Mouse (Mus musculus) c-Kit-positive CD71-positive TER-119-positive erythroid progenitor cells, embryonic 14.5 days (primary cell): ENCODE data around the gene Dbr1.
A peak's percentile ranks its signal among the peaks of the same experiment; 100 is the strongest.
"Not testable (repeated sequence)": the region's sequence is repeated elsewhere in the genome, so short reads cannot be mapped to it uniquely, and the experiment has no call there.

Experiments
- DNase-seq: peaks from one replicate; pipeline ENCODE4 v3.0.0-alpha.2; 2013; ENCODE audit warnings: low spot score

The Dbr1 gene

GRCm38 (mm10) chr9:99575677-99576480, at the start of gene Dbr1:
Gene Dbr1 (plus strand): TSS chr9:99575799.
- DNase-seq: peak; percentile 91

- no peak for DNase-seq
Measured at GRCm38 (mm10) chr9:99531865-99532264, 43.7 kb upstream of the Dbr1 start.

GRCm38 (mm10) chr9:99546259-99546658, 29.3 kb upstream of the Dbr1 start:
- DNase-seq: no peak

DNA sequence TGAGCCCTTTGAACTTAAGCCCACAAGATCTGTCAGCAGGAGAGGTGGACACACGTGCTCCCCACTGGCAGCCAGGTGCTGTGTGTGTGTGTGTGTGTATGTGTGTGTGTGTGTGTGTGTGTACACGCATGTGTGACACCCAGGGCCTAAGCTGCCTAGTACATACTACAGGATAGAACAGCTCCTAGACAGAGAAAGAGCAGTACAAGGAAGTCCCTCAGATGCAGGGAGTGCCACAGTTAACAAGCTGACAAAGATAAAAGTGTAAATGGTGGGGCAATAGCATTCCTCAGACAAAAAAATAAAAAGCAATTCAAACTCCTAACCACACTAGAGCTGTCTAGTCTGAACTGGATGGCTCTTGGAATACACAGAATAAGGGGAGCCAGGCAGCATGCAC, 23.5 kb upstream of the Dbr1 start:
- DNase-seq: no peak

DNA sequence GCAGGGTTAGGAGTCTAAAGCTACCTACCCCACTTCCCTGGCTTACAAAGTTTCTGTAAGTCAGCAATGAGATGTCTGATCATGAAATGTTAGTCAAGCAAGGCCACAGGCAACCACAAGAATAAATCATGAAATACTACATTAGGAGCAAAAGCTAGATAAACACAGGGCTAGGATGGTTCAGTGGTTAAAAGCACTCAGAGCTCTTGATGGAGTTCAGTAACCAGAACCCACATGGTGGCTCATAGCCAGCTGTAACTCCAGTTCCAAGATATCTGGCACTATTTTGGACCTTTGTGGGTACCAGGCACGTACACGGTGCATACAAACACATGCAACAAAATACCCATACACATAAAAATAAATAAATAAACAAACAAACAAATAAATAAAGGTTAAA, 22.6 kb upstream of the Dbr1 start:
- DNase-seq: no peak

DNA sequence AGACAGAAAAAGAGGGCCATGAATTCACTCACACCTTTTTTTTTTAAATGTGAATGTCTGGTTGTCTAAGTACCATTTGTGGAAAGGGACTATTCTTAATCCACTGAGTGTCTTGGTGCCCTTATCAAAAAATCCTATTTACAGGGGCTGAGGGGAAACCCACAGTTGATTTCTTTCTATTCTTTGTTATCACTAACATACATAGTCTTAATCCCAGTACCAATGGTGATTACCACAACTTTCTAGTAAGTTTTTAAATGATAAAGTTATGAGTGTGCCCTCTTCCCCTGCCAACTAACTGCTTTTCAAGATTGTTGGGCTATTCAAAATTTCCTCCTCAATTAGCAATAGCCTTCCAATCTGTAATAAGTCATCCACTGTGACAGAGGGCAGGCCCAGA, 21.5 kb upstream of the Dbr1 start:
- no peak for DNase-seq

- DNase-seq: no peak
Measured at GRCm38 (mm10) chr9:99555253-99555652, 20.3 kb upstream of the Dbr1 start.

DNA sequence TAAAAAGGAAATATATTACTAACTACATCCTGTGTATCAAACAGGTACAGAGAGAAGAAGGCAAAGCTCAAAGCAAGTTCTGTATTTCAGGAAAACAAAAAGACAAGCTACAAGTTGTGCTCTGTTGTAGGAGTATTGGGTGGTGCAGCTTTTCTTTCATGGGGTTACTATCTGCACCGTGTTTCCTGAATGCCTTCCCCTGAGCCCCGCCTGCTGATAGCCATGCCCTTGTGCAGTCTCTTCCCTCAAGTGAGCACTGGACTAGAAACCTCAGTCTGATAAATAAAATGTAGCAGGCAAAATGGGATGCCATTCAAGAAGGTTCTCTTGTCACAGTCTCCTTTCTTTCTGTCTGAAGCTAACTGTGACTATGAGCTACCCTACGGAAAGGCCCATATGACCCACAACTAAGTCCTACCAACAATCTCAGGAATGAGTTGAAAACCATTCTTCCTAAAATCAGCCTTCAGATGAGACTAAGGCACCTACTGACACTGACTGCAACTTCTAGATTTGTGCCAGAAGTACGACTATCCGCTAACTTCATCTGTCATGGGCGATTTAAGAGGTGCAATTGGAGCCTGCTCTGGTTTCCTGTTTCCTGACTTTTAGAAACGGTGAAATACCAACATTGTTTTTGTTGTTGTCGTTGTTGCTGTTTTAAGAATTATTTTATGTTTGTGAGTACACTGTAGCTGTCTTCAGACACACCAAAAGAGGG, 17.9 kb upstream of the Dbr1 start:
- peak; percentile 50 for DNase-seq

GRCm38 (mm10) chr9:99558824-99559556, 16.6 kb upstream of the Dbr1 start:
- DNase-seq: no peak

GRCm38 (mm10) chr9:99559557-99559904, 16.1 kb upstream of the Dbr1 start:
- DNase-seq: no peak

DNA sequence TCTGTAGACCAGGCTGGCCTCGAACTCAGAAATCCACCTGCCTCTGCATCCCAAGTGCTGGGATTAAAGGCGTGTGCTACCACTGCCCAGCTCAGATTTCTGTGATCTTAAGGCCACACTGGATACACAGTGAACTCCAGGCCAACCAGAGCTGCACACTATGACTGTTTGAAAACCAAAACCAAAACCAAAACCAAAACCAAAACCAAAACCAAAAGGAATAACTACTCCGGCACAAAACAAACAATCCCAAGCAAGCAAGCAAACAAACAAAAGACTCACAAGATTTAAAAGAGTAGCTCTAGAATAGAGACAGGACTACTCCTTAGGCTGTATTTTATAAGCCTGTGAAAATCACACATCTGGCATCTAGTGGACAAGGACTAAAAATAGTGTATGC, 15.2 kb upstream of the Dbr1 start:
- no peak for DNase-seq

GRCm38 (mm10) chr9:99563714-99564113, 11.9 kb upstream of the Dbr1 start:
- peak; percentile 65 for DNase-seq

GRCm38 (mm10) chr9:99568023-99568346, 7.6 kb upstream of the Dbr1 start:
- DNase-seq: no peak

- DNase-seq: peak; percentile 83
Measured at GRCm38 (mm10) chr9:99568347-99569070, 7.1 kb upstream of the Dbr1 start, which contains the start of gene Armc8. Gene Armc8 (minus strand): TSS chr9:99568899.

- DNase-seq: no peak
Measured at GRCm38 (mm10) chr9:99569071-99569397, 6.6 kb upstream of the Dbr1 start.

GRCm38 (mm10) chr9:99580655-99581054, 5.1 kb downstream of the Dbr1 start:
- no peak for DNase-seq

GRCm38 (mm10) chr9:99587505-99588202, 12.1 kb downstream of the Dbr1 start:
- peak; percentile 48 for DNase-seq

- no peak for DNase-seq
Measured at GRCm38 (mm10) chr9:99591144-99591543, 15.5 kb downstream of the Dbr1 start.

- DNase-seq: not testable (repeated sequence)
Measured at GRCm38 (mm10) chr9:99599127-99599526, 23.5 kb downstream of the Dbr1 start.

DNA sequence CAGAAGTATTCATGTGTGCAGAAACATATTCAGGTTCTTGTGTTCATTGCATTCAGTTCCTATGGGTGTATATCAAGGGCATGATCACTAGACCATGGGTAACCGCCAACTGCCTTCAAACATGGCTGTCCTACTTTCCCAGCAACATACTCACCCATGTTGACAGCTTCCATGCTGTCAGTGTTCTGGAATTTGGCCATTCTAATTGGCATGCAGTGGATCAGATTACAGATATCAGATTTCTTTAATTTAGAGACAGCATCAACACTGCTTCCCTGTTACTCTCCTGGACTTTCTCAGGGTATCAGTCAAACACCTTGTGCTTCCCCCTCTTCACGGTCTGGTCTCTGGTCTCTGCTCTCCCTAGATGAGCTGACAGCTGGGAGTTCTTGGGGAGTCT, 28.0 kb downstream of the Dbr1 start:
- DNase-seq: no peak

- DNase-seq: no peak
Measured at GRCm38 (mm10) chr9:99612202-99612601, 36.6 kb downstream of the Dbr1 start, which contains the start of gene A4gnt. Gene A4gnt (plus strand): TSS chr9:99612502.

- no peak for DNase-seq
Measured at GRCm38 (mm10) chr9:99619688-99620087, 44.1 kb downstream of the Dbr1 start.
